Mouse (Mus musculus): ENCODE measurements at regions not wholly inside any gene's neighbourhood (a gene's known extent, or its start where the extent isn't known, plus 50 kb on each side); places are given as distances from the start of the nearest gene placed in this dataset.

DNA sequence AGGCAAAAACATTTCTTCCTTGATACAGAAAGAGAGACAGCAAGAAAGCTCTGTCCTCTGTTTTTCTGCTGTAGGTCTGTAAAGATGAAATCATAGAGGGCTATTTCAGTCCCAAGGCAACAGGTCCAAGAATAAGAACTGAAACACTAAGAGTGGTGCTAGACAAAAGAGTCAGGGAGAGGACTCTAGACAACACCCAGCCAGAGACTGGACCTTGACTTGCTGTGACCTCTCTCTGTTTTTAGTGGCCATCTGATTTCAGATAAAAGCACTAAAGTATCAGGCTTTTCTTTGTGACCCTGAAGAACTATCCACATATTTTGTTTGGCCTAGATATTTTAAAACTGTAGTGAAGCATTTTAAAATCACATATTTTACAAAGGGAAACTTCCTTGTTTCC is 171.6 kb upstream of the Clec14a start:
- H3K4me3 ChIP-seq, result no peak overlapping the region
- H3K27ac ChIP-seq (replicated peaks), result no peak overlapping the region
- no peak overlapping the region for H3K4me2 ChIP-seq
- no peak overlapping the region for H3K9ac ChIP-seq
- H3K9me3 ChIP-seq, result no peaks in the 10 kb centered on the region
- H3K27me3 ChIP-seq (replicated peaks), result no peaks in the 10 kb centered on the region
- no peak for ATAC-seq (ENCODE audit: extremely low read depth, insufficient number of reproducible peaks, low FRiP score, low TSS enrichment)
- H3K4me1 ChIP-seq, result no peaks in the 10 kb centered on the region
- H3K36me3 ChIP-seq, result no peaks in the 10 kb centered on the region

DNA sequence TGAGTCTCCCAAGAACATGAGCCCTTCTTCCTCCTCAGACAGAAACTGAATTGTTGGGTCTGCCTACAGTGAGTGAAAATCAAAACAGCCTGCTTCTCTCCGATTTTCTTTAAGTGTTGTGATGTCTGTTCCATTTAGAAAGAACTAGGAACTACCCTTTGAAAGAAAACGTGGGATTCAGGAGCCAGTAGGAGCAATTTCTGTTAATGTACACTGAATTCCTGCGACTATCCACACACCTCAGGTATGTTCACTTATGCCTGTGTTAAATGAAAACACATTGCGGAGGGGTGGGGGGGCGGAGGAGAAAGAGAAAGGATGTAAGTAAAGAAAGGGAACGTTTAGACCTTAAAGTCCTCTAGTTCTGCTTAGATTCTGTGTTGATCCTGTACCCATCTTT is 167.9 kb upstream of the Clec14a start:
- H3K36me3 ChIP-seq, result no peaks in the 10 kb centered on the region
- 73% methylated on average over 6 of the region's 6 CpGs for WGBS
- no peaks in the 10 kb centered on the region for H3K4me1 ChIP-seq
- H3K27me3 ChIP-seq (replicated peaks), result no peaks in the 10 kb centered on the region
- no peak for ATAC-seq (ENCODE audit: extremely low read depth, insufficient number of reproducible peaks, low FRiP score, low TSS enrichment)
- no peak overlapping the region for H3K9ac ChIP-seq
- H3K9me3 ChIP-seq, result no peaks in the 10 kb centered on the region
- H3K27ac ChIP-seq (replicated peaks), result no peak overlapping the region
- no peak overlapping the region for H3K4me2 ChIP-seq
- H3K4me3 ChIP-seq, result no peak overlapping the region

DNA sequence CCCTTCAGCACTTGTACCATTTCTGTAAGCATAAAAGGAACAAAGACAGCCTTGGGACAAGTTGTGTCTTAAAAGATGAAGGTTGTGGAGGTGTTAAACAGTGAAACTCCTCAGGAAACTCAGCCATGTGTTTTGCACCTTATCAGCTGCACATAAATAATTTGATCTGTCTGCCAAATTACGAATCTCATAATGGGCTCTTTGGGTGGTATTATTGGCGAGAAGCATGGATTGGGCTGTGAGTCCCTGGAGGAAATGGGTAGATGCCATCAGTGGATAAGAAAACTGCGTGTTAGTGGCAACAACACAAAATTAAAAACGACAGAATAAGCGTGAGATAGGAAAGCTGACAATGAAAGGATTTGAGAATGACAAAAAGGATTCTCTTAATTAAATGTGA is 165.4 kb upstream of the Clec14a start:
- WGBS, result 70% methylated on average over 5 of the region's 5 CpGs
- Histone ChIP-seq H3K9me3 (no peaks in the 10 kb centered on the region), H3K4me2 (no peak overlapping the region), H3K4me1 (no peaks in the 10 kb centered on the region), H3K27me3 (replicated peaks) (no peaks in the 10 kb centered on the region), H3K36me3 (no peaks in the 10 kb centered on the region), H3K27ac (replicated peaks) (no peak overlapping the region), H3K4me3 (no peak overlapping the region), H3K9ac (no peak overlapping the region)
- no peak for ATAC-seq (ENCODE audit: extremely low read depth, insufficient number of reproducible peaks, low FRiP score, low TSS enrichment)

DNA sequence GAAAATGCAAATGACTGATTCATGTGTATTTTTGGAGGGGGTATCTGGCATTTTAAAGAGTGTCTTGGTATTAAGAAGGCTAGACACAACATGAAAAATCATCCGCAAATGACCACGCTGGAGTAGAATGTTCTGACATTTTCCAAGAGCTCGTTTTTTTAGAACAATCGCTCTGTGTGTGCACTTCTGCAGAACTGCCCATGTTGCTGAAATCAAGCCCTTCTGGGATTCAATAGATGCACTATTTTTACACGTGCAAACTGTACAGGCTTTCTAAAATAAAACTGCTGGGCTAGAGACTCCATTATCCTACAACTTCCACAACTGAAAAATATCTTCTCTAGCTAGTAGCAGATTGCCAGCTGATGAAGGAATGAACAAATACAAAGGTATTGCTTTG is 160.8 kb upstream of the Clec14a start:
- Histone ChIP-seq H3K9me3 (no peaks in the 10 kb centered on the region), H3K36me3 (no peaks in the 10 kb centered on the region), H3K4me1 (no peaks in the 10 kb centered on the region), H3K27ac (replicated peaks) (no peak overlapping the region), H3K4me3 (no peak overlapping the region), H3K9ac (no peak overlapping the region), H3K4me2 (no peak overlapping the region), H3K27me3 (replicated peaks) (no peaks in the 10 kb centered on the region)
- ATAC-seq (ENCODE audit: extremely low read depth, insufficient number of reproducible peaks, low FRiP score, low TSS enrichment), result no peak
- 74% methylated on average over 5 of the region's 5 CpGs for WGBS

DNA sequence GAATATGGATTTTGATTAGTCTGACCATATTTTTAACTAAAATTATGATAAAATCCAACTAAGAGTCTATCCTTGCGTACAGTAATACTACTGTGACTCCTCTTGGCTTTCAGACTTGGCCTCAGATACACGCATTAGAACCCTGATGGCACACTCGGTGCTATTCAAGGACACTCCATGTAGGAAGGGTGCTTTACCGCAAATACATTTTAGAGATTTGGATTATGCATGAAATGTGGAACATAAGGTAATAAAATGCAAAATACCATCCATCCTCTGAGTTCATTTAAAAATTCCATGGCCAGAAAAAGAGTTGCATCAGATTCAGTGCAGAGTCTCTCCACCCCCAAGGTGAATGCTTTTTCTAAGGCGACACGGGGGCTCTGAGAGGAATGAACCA is 157.7 kb upstream of the Clec14a start:
- ATAC-seq (ENCODE audit: extremely low read depth, insufficient number of reproducible peaks, low FRiP score, low TSS enrichment), result no peak
- 86% methylated on average over 6 of the region's 6 CpGs for whole genome bisulfite sequencing
- no peaks in the 10 kb centered on the region for H3K36me3 ChIP-seq

DNA sequence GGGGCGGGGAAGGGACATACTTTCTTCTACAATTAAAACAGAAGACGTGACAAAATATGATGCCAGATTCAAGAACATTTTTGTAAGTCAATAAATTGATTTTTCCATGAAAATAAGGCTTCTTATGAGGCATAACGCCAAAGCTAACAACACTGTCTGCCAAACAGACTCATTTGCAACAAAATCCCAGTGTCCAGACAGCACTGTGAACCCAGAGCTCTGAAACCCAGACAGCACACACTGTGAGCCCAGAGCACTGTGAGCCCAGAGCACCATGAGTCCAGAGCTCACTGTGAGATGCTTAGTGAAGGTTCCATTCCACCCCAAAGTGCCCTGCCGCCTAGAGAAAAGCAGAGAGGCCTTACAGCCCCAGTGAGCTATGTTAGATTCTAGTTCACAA is 156.9 kb upstream of the Clec14a start:
- 59% methylated on average over 4 of the region's 4 CpGs for WGBS
- ATAC-seq (ENCODE audit: extremely low read depth, insufficient number of reproducible peaks, low FRiP score, low TSS enrichment), result no peak
- H3K36me3 ChIP-seq, result no peaks in the 10 kb centered on the region
- no peaks in the 10 kb centered on the region for H3K9me3 ChIP-seq
- H3K9ac ChIP-seq, result no peak overlapping the region
- H3K4me1 ChIP-seq, result no peaks in the 10 kb centered on the region
- no peak overlapping the region for H3K4me2 ChIP-seq
- H3K27me3 ChIP-seq (replicated peaks), result no peaks in the 10 kb centered on the region
- H3K27ac ChIP-seq (replicated peaks), result no peak overlapping the region
- no peak overlapping the region for H3K4me3 ChIP-seq

More for the DNA sequence above, 157.7 kb upstream of the Clec14a start:
- Histone ChIP-seq H3K27me3 (replicated peaks) (no peaks in the 10 kb centered on the region), H3K4me1 (no peaks in the 10 kb centered on the region), H3K4me2 (no peak overlapping the region), H3K4me3 (no peak overlapping the region), H3K9me3 (no peaks in the 10 kb centered on the region), H3K9ac (no peak overlapping the region), H3K27ac (replicated peaks) (no peak overlapping the region)

DNA sequence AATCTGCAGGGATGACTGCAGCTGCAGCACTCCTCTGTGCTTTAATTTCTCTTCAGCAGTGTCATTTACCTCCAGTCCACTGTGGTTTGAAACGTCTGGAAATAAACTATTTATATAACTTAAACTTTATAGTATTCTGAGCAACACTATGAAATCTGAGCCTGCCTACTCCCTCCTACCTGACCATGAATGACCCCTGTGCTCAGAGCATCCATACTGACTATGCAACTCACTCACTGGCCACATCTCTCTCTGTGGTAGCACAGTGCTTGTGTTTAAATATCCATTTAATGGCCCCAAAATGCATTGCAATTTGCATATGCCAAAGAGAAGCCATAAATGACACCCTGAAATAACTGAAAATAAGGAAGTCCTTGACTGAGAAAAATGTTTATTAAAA is 154.5 kb upstream of the Clec14a start:
- no peaks in the 10 kb centered on the region for H3K36me3 ChIP-seq
- H3K27ac ChIP-seq (replicated peaks), result no peak overlapping the region
- no peaks in the 10 kb centered on the region for H3K27me3 ChIP-seq (replicated peaks)
- no peaks in the 10 kb centered on the region for H3K9me3 ChIP-seq
- 46% methylated on average over 1 of the region's 1 CpGs for WGBS
- no peak overlapping the region for H3K4me2 ChIP-seq
- no peak overlapping the region for H3K4me3 ChIP-seq
- no peak overlapping the region for H3K9ac ChIP-seq
- no peaks in the 10 kb centered on the region for H3K4me1 ChIP-seq
- no peak for ATAC-seq (ENCODE audit: extremely low read depth, insufficient number of reproducible peaks, low FRiP score, low TSS enrichment)

DNA sequence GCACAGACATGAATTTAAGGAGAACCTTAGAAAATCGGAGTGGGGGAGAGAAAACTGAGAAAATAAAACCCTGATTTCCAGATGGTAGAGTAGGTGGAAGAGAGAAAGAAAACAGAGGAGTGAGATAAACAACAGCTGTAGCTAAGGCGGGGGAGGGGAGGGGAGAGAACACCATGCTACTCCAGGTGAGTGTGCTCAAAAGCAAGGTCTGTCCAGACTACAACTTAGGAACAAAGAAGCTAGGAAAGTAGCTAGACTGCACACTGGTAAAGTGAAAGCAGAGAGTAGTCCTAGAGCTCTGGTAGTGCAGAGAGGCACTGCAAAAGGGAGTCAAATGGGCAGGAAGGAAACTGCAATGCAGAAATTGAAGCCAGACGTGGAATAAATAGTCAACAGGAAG is 132.8 kb upstream of the Clec14a start:
- WGBS, result 53% methylated on average over 3 of the region's 3 CpGs

DNA sequence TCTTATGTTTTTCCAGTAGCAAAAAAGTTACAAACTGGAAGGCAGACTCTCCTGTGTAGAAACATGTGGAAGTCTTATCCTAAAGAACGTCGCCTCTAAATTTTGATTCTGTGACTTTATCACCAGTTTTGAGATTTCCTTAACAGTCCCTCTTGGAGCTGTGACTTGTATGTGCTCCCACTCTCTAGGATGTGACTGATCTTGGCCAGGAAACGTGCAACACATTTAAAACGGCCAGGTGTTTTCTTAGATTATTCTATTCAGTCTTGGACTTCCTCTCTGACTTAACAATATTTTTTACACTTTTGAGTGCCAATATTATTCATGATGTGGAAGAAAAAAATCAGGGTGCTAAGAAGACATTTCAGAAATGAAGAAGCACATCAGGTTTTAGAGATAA is 91.2 kb upstream of the Clec14a start:
- WGBS, result 57% methylated on average over 4 of the region's 4 CpGs
- Histone ChIP-seq H3K4me2 (no peak overlapping the region), H3K4me1 (no peaks in the 10 kb centered on the region), H3K27me3 (replicated peaks) (no peaks in the 10 kb centered on the region), H3K9me3 (no peaks in the 10 kb centered on the region), H3K9ac (no peak overlapping the region), H3K36me3 (no peaks in the 10 kb centered on the region), H3K4me3 (no peak overlapping the region), H3K27ac (replicated peaks) (no peak overlapping the region)
- no peak for ATAC-seq (ENCODE audit: extremely low read depth, insufficient number of reproducible peaks, low FRiP score, low TSS enrichment)

More for the DNA sequence above, 132.8 kb upstream of the Clec14a start:
- Histone ChIP-seq H3K4me1 (no peaks in the 10 kb centered on the region), H3K9me3 (no peaks in the 10 kb centered on the region), H3K27me3 (replicated peaks) (no peaks in the 10 kb centered on the region), H3K4me3 (no peak overlapping the region), H3K9ac (no peak overlapping the region), H3K4me2 (no peak overlapping the region), H3K36me3 (no peaks in the 10 kb centered on the region), H3K27ac (replicated peaks) (no peak overlapping the region)
- ATAC-seq (ENCODE audit: extremely low read depth, insufficient number of reproducible peaks, low FRiP score, low TSS enrichment), result no peak

DNA sequence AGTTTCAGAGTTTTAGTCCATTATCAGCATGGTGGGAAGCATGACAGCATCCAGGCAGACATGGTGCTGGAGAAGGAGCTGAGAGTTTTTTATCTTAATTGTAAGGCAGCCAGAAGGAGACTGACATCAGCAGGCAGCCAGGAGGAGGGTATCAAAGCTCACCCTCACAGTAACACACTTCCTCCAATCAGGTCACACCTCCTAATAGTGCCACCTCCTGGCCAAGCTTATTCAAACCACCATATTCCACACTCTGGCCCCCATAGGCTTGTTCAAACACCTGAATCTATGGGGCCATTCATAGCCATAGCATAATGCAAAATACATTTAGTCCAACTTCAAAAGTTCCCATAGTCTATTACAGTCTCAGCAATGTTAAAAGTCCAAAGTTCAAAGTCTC is 65.1 kb upstream of the Clec14a start:
- H3K9me3 ChIP-seq, result no peaks in the 10 kb centered on the region
- H3K4me3 ChIP-seq, result no peak overlapping the region
- H3K36me3 ChIP-seq, result no peaks in the 10 kb centered on the region
- H3K4me2 ChIP-seq, result no peak overlapping the region
- H3K27ac ChIP-seq (replicated peaks), result no peak overlapping the region
- ATAC-seq (ENCODE audit: extremely low read depth, insufficient number of reproducible peaks, low FRiP score, low TSS enrichment), result no peak
- H3K9ac ChIP-seq, result no peak overlapping the region
- no peaks in the 10 kb centered on the region for H3K4me1 ChIP-seq
- H3K27me3 ChIP-seq (replicated peaks), result no peaks in the 10 kb centered on the region

DNA sequence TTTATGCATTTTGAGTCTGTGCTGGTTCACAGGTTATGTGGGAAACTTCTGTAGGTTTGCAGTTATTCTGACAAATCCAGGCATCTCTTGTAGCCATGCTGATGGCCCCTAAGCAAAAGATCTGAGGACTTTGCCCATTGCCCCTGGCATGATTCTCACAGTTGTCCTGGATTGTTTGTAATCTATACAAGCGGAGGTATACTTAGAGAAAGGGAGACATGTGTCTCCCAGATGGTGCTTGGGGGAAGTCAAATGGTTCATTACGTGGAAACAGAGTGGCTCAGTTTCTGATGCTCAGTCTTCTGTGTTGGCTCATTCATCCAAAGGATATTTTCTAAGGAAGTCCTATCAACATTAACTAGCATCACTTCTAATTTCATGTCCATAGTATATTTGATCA is 60.8 kb upstream of the Clec14a start:
- no peaks in the 10 kb centered on the region for H3K4me1 ChIP-seq

DNA sequence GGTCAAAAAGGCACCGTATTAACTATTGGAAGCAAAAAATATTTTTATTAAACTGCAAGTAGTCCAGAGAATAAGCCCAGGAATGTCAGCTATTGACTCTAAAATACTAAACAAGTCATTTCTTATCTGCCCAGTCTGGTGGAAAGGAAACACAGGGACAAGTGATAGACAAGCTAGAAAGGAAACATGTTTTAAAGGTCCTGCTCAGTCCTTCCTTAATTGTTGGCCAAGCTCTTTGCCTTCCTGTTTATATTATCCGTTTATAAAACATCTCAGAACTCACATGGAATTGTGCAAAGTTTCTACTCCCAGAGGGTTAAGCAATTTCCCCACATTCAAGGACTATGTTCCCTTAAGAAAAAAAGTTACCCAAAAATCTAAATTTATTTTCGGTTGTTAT is 54.9 kb upstream of the Clec14a start:
- Histone ChIP-seq H3K4me2 (no peak overlapping the region), H3K27me3 (replicated peaks) (no peaks in the 10 kb centered on the region), H3K9ac (no peak overlapping the region), H3K36me3 (no peaks in the 10 kb centered on the region), H3K9me3 (no peaks in the 10 kb centered on the region), H3K27ac (replicated peaks) (peak overlapping the region; percentile 45; the same call in 1 of the 2 replicates), H3K4me1 (no peaks in the 10 kb centered on the region), H3K4me3 (no peak overlapping the region)
- WGBS, result 56% methylated on average over 3 of the region's 3 CpGs
- no peak for ATAC-seq (ENCODE audit: extremely low read depth, insufficient number of reproducible peaks, low FRiP score, low TSS enrichment)

More for the DNA sequence above, 60.8 kb upstream of the Clec14a start:
- H3K4me2 ChIP-seq, result no peak overlapping the region
- no peaks in the 10 kb centered on the region for H3K36me3 ChIP-seq
- H3K9ac ChIP-seq, result no peak overlapping the region
- H3K27ac ChIP-seq (replicated peaks), result no peak overlapping the region
- no peak for ATAC-seq (ENCODE audit: extremely low read depth, insufficient number of reproducible peaks, low FRiP score, low TSS enrichment)
- no peaks in the 10 kb centered on the region for H3K27me3 ChIP-seq (replicated peaks)
- no peak overlapping the region for H3K4me3 ChIP-seq
- WGBS, result 76% methylated on average over 2 of the region's 2 CpGs
- no peaks in the 10 kb centered on the region for H3K9me3 ChIP-seq
